Mouse (Mus musculus): Measurements from ENCODE around the gene Tgm1. TPM values are rescaled to one million over a fixed set of nuclear protein-coding genes. Genes with fewer than 3 reads are reported as not detected.

The Tgm1 gene
- polyA plus RNA-seq, 1 experiment, result 5.1 TPM

DNA sequence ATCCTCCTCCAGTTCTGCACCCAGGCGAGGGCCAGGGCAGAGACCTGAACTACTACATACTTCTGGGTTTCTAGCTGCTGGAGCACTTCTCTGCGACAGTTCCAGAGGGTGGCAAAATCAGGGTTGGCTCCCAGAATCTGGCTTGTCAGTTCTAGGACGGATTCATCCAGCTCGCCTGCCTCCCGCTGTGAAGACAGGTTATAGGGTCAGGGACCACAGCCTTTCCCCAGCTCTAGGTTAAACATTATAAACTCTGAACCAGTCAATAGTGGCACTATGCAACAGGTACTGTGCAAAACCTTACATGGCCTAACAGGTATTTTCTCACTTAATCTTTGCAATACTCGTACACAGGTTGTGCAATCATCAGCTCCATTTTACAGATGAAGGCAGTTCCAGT lies 7.3 kb upstream of the Tgm1 start:
- TF ChIP-seq POLR2A (IDR thresholded peaks at IDR 0.05; ENCODE audit: borderline replicate concordance, control insufficient read depth, low read depth, low read length) (no peak), CTCF (IDR thresholded peaks at IDR 0.05; ENCODE audit: control insufficient read depth, insufficient read depth, low read length) (no peak)
- peaks cover 8% of the 10 kb centered on the region for H3K4me1 ChIP-seq (ENCODE audit: control insufficient read depth, insufficient read depth, low read length)

DNA sequence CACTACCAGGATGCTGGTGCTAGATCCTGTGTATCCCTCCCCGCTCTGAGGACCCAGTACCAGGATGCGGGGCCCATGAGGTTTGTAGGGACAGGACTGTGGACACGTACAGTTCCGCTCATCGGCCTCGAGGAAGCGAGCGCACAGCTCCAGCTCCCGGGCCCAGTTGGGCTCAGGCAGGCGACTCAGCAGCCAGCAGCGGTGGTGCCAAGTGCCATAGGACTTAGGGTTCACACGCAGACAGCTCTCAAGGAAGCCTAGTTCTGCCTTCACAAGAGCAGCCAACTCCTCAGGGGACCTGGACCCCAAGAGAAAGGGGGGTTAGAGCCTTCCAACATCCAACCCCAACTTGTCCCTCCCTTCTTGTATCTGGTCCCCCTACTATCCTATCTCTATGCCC lies 6.9 kb upstream of the Tgm1 start:
- no peak overlapping the region for H3K4me3 ChIP-seq (replicated peaks; ENCODE audit: control insufficient read depth, low read depth, low read length)
- no peak for TF ChIP-seq CTCF (IDR thresholded peaks at IDR 0.05; ENCODE audit: control insufficient read depth, insufficient read depth, low read length)
- 92% methylated on average over 12 of the region's 12 CpGs for WGBS
- no peak overlapping the region for H3K27ac ChIP-seq (ENCODE audit: control insufficient read depth, insufficient read depth, low read depth, low read length, poor library complexity)
- H3K4me1 ChIP-seq (ENCODE audit: control insufficient read depth, insufficient read depth, low read length), result peaks cover 8% of the 10 kb centered on the region

More for the DNA sequence above, 7.3 kb upstream of the Tgm1 start:
- WGBS, result 81% methylated on average over 6 of the region's 6 CpGs
- Histone ChIP-seq H3K27ac (ENCODE audit: control insufficient read depth, insufficient read depth, low read depth, low read length, poor library complexity) (no peak overlapping the region; the same call in 1 of the 2 replicates), H3K4me3 (replicated peaks; ENCODE audit: control insufficient read depth, low read depth, low read length) (no peak overlapping the region)

DNA sequence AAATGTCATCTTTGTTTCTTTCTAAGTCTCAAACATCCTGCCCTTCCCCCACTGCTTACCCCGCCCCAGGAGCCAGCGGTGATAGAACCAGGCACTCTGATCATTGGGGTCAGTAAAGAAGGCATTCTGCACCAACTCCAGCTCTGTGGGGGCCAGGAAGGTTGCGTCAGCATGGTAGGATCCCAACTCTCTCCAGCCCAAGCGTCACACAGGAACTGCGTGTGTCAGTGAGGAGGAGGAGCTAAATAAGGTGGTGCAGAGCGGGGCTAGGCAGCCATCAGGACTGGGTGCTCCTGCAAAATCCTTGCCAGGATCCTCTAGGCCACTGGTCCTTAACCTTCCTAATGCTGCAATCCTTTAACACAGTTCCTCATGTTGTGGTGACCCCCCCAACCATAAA lies 6.0 kb upstream of the Tgm1 start:
- no peak for TF ChIP-seq POLR2A (IDR thresholded peaks at IDR 0.05; ENCODE audit: borderline replicate concordance, control insufficient read depth, low read depth, low read length)
- TF ChIP-seq CTCF (IDR thresholded peaks at IDR 0.05; ENCODE audit: control insufficient read depth, insufficient read depth, low read length), result no peak
- no peak overlapping the region for H3K4me3 ChIP-seq (replicated peaks; ENCODE audit: control insufficient read depth, low read depth, low read length)
- peaks cover 5% of the 10 kb centered on the region; the same call in 1 of the 2 replicates for H3K4me1 ChIP-seq (ENCODE audit: control insufficient read depth, insufficient read depth, low read length)
- WGBS, result 76% methylated on average over 6 of the region's 6 CpGs
- no peak overlapping the region for H3K27ac ChIP-seq (ENCODE audit: control insufficient read depth, insufficient read depth, low read depth, low read length, poor library complexity)

GRCm38 (mm10) chr14:55716884-55717283 lies 3.2 kb upstream of the Tgm1 start:
- H3K27ac ChIP-seq (ENCODE audit: control insufficient read depth, insufficient read depth, low read depth, low read length, poor library complexity), result no peak overlapping the region
- no peak overlapping the region for H3K4me3 ChIP-seq (replicated peaks; ENCODE audit: control insufficient read depth, low read depth, low read length)
- peaks cover 2% of the 10 kb centered on the region for H3K4me1 ChIP-seq (ENCODE audit: control insufficient read depth, insufficient read depth, low read length)
- TF ChIP-seq CTCF (IDR thresholded peaks at IDR 0.05; ENCODE audit: control insufficient read depth, insufficient read depth, low read length) (no peak), POLR2A (IDR thresholded peaks at IDR 0.05; ENCODE audit: borderline replicate concordance, control insufficient read depth, low read depth, low read length) (no peak)
- WGBS, result 84% methylated on average over 8 of the region's 8 CpGs

DNA sequence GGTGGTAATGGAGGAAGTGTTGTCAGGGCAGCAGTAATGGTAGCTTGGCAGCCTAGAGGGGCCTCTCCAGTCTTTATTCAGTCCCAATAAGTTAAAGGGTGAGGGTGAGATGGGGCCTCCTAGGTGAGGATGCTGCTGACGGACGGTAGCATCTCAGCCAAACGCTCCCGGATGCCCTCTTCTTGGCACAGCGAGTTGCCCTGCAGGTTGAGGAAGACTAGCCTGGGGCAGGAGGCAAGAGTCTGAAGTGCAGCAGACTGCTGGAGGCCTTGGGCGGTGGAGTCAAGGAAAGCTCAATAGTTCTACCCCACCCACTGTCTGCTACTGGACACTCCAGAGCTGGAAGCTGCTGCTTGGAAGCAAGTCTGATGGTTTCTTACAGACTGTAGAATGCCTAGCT lies 2.5 kb upstream of the Tgm1 start:
- H3K4me3 ChIP-seq (replicated peaks; ENCODE audit: control insufficient read depth, low read depth, low read length), result no peak overlapping the region
- H3K4me1 ChIP-seq (ENCODE audit: control insufficient read depth, insufficient read depth, low read length), result peaks cover 2% of the 10 kb centered on the region
- 84% methylated on average over 6 of the region's 6 CpGs for WGBS
- TF ChIP-seq CTCF (IDR thresholded peaks at IDR 0.05; ENCODE audit: control insufficient read depth, insufficient read depth, low read length) (no peak), POLR2A (IDR thresholded peaks at IDR 0.05; ENCODE audit: borderline replicate concordance, control insufficient read depth, low read depth, low read length) (no peak)
- no peak overlapping the region for H3K27ac ChIP-seq (ENCODE audit: control insufficient read depth, insufficient read depth, low read depth, low read length, poor library complexity)

GRCm38 (mm10) chr14:55714893-55715292 lies 1.2 kb upstream of the Tgm1 start:
- no peak overlapping the region for H3K4me3 ChIP-seq (replicated peaks; ENCODE audit: control insufficient read depth, low read depth, low read length)
- peaks cover 2% of the 10 kb centered on the region for H3K4me1 ChIP-seq (ENCODE audit: control insufficient read depth, insufficient read depth, low read length)
- 38% methylated on average over 6 of the region's 6 CpGs for WGBS
- H3K27ac ChIP-seq (ENCODE audit: control insufficient read depth, insufficient read depth, low read depth, low read length, poor library complexity), result no peak overlapping the region
- TF ChIP-seq POLR2A (IDR thresholded peaks at IDR 0.05; ENCODE audit: borderline replicate concordance, control insufficient read depth, low read depth, low read length), result no peak
- TF ChIP-seq CTCF (IDR thresholded peaks at IDR 0.05; ENCODE audit: control insufficient read depth, insufficient read depth, low read length), result no peak

DNA sequence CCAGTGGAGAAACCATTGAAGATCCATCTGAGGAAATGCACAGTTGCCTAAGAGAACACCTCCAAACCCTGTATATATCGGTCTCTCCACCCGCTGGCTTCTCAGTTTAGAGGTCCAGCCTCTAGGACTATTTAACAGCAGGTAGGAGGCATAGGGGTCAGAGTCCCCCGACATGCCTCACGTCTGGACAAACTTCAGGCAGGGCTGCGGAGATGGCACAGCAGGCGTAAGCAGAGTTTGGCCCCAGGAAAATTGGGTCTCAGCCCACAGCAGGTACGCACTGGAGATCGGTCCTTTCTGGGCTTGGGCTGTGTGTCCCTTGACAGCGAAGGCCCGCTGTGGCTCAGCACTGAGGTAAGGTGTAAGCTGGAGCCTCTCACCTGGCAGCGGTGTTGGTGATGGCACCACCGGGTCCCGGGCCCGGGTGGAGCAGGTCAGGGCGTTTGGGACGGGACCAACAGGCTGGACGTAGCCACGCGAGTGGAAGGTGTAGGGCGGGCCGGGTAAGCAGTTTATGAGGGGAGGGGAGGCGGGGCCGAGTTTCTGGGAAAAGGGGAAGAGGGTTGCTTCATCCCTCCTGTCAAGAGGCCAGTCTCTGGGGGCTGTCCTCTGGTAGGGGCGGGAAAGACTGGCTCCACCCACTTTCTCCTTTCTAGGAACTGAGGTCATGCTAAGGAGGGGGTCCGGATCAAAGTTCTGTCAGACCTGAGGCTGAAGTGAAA lies 558 bp downstream of the Tgm1 start:
- Histone ChIP-seq H3K4me1 (ENCODE audit: control insufficient read depth, insufficient read depth, low read length) (peaks cover 2% of the 10 kb centered on the region), H3K27ac (ENCODE audit: control insufficient read depth, insufficient read depth, low read depth, low read length, poor library complexity) (no peak overlapping the region), H3K4me3 (replicated peaks; ENCODE audit: control insufficient read depth, low read depth, low read length) (peak overlapping the region; percentile 41)
- TF ChIP-seq CTCF (IDR thresholded peaks at IDR 0.05; ENCODE audit: control insufficient read depth, insufficient read depth, low read length), result no peak
- WGBS, result 17% methylated on average over 25 of the region's 25 CpGs

- WGBS, result 75% methylated on average over 7 of the region's 7 CpGs
- Histone ChIP-seq H3K27ac (ENCODE audit: control insufficient read depth, insufficient read depth, low read depth, low read length, poor library complexity) (no peak overlapping the region), H3K4me3 (replicated peaks; ENCODE audit: control insufficient read depth, low read depth, low read length) (no peak overlapping the region), H3K4me1 (ENCODE audit: control insufficient read depth, insufficient read depth, low read length) (peaks cover 2% of the 10 kb centered on the region)
- TF ChIP-seq POLR2A (IDR thresholded peaks at IDR 0.05; ENCODE audit: borderline replicate concordance, control insufficient read depth, low read depth, low read length) (no peak), CTCF (IDR thresholded peaks at IDR 0.05; ENCODE audit: control insufficient read depth, insufficient read depth, low read length) (no peak)
Observed at GRCm38 (mm10) chr14:55711786-55712185, 1.9 kb downstream of the Tgm1 start.

DNA sequence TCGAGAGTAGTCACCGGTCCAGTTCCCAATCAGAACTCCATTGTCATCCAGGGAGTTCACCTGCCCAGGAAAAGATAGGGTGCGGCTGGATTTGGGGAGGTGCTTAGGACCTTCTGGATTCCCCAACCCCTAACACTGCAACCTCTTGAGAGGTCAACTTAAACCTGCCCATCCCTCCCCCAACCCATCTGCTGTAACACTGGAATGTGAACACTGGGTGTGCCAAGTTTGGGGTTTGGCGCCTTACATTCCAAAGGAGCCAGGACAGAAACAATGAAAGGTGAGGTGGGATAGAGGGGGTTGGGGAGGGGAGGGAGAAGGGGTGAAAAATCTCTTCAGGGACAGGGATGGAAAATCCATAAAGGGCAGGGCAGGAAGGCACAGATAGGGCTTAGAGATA lies 4.2 kb downstream of the Tgm1 start:
- Histone ChIP-seq H3K27ac (ENCODE audit: control insufficient read depth, insufficient read depth, low read depth, low read length, poor library complexity) (no peak overlapping the region), H3K4me1 (ENCODE audit: control insufficient read depth, insufficient read depth, low read length) (peaks cover 2% of the 10 kb centered on the region), H3K4me3 (replicated peaks; ENCODE audit: control insufficient read depth, low read depth, low read length) (no peak overlapping the region)
- 88% methylated on average over 4 of the region's 4 CpGs for WGBS
- TF ChIP-seq POLR2A (IDR thresholded peaks at IDR 0.05; ENCODE audit: borderline replicate concordance, control insufficient read depth, low read depth, low read length), result no peak
- TF ChIP-seq CTCF (IDR thresholded peaks at IDR 0.05; ENCODE audit: control insufficient read depth, insufficient read depth, low read length), result no peak

All from bone marrow, adult 2 months (tissue).